Mouse (Mus musculus): ENCODE data around the gene Gngt2. TPM values are rescaled to one million over a fixed set of nuclear protein-coding genes. Genes with fewer than 3 reads are reported as not detected.
"Not testable (repeated sequence)": the region's sequence is repeated elsewhere in the genome, so short reads cannot be mapped to it uniquely, and the experiment has no call there.

Gngt2 gene
- polyA plus RNA-seq, 1 experiment from 2014 or later = 32.2 TPM

DNA sequence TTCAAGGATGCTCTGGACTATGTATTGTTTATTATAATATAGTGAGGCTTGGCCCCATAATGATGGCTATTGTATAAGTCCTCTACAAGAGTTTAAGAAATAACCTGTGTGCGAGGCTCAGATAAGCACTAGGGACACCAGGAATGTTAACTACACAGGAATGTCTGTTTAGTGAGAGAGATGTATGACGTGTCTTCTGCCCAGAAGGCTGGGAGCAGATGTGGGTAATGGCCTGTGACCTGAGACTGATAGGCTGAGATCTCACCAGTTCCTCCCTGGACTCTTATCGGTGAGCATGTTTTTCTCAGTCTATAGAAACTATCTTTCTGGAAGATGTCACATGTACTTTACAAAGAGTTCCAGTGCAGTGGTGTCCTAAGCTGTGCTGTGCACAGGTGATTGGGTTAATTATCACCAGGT, 23.1 kb downstream of the Gngt2 start:
- Histone ChIP-seq H3K4me2 (ENCODE audit: low read depth, low read length) (peak overlapping the region; percentile 75), H3K9ac (replicated peaks) (peak overlapping the region; percentile 67), H3K36me3 (replicated peaks; ENCODE audit: insufficient read depth, low read length) (no peaks in the 10 kb centered on the region), H3K4me1 (ENCODE audit: insufficient read depth) (peaks cover 8% of the 10 kb centered on the region), H3K4me3 (ENCODE audit: low read depth, low read length) (peak overlapping the region; percentile 61), H3K9me3 (ENCODE audit: low read length) (no peaks in the 10 kb centered on the region), H3K27ac (ENCODE audit: low read depth) (peak overlapping the region; percentile 95), H3K27me3 (ENCODE audit: insufficient read depth, low read length) (no peaks in the 10 kb centered on the region)
- DNase-seq (no peak), ATAC-seq (peak; percentile 16)
- TF ChIP-seq CTCF (IDR thresholded peaks at IDR 0.05; ENCODE audit: low read depth) (no peak), EP300 (IDR thresholded peaks at IDR 0.05; ENCODE audit: low read depth) (0 out of 2 replicates have a peak, but pooled peaks have one; percentile 27)
- WGBS (ENCODE audit: insufficient replicate concordance) = 22% methylated on average over 3 of the region's 3 CpGs

DNA sequence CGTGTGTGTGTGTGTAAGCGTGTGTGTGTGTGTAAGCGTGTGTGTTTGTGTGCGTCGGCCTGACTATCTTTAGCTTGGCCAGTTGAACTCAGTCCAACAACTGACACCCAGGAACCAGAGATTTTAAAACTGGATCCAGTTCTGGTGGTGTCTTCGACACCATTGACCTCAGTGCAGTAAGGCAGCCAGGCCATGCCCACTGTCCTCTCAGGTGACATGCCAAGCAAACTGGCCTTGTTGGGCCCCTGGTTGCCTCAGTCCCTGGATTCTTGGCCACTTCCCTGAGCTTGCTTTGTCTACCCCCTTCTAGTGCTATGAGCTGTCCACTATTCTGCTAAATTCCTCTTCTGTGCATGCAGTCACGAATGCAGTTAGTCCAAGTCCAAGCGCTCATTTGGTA, 24.4 kb downstream of the Gngt2 start:
- Histone ChIP-seq H3K36me3 (replicated peaks; ENCODE audit: insufficient read depth, low read length) (no peaks in the 10 kb centered on the region), H3K4me3 (ENCODE audit: low read depth, low read length) (no peak overlapping the region), H3K9ac (replicated peaks) (no peak overlapping the region), H3K27me3 (ENCODE audit: insufficient read depth, low read length) (no peaks in the 10 kb centered on the region), H3K4me2 (ENCODE audit: low read depth, low read length) (no peak overlapping the region), H3K27ac (ENCODE audit: low read depth) (no peak overlapping the region), H3K4me1 (ENCODE audit: insufficient read depth) (peaks cover 8% of the 10 kb centered on the region), H3K9me3 (ENCODE audit: low read length) (no peaks in the 10 kb centered on the region)
- TF ChIP-seq EP300 (IDR thresholded peaks at IDR 0.05; ENCODE audit: low read depth) = no peak
- no peak for TF ChIP-seq CTCF (IDR thresholded peaks at IDR 0.05; ENCODE audit: low read depth)
- ATAC-seq (no peak), DNase-seq (no peak)
- 86% methylated on average over 8 of the region's 8 CpGs for WGBS (ENCODE audit: insufficient replicate concordance)

DNA sequence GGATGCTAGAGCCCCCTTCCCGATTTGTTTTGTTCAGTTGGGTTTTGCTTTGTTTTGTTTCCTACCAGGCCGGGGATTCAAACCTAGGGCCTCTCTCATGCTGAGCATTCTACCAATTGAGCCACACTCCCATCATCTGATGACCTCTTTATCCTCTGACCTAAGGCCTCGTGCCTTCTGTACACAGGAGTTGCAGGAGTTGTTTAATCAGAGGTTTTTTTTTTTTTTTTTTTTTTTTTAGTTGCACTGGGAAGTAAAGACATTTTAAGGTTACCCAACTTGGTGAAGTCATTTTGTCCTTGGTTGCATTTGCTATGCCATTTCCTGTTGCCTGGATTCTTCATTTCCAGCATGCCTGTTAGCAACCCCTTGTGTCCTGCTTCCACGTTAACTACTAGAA, 32.4 kb downstream of the Gngt2 start:
- H3K27me3 ChIP-seq (ENCODE audit: insufficient read depth, low read length) = no peaks in the 10 kb centered on the region
- no peaks in the 10 kb centered on the region for H3K4me1 ChIP-seq (ENCODE audit: insufficient read depth)
- H3K9me3 ChIP-seq (ENCODE audit: low read length) = no peaks in the 10 kb centered on the region
- WGBS (ENCODE audit: insufficient replicate concordance) = 48% methylated on average over 4 of the region's 4 CpGs
- H3K4me2 ChIP-seq (ENCODE audit: low read depth, low read length) = no peak overlapping the region
- no peak overlapping the region for H3K9ac ChIP-seq (replicated peaks)
- DNase-seq (no peak), ATAC-seq (peak; percentile 49; the same call in 1 of the 2 replicates)
- no peak overlapping the region for H3K4me3 ChIP-seq (ENCODE audit: low read depth, low read length)
- no peaks in the 10 kb centered on the region for H3K36me3 ChIP-seq (replicated peaks; ENCODE audit: insufficient read depth, low read length)
- TF ChIP-seq CTCF (IDR thresholded peaks at IDR 0.05; ENCODE audit: low read depth) = no peak
- TF ChIP-seq EP300 (IDR thresholded peaks at IDR 0.05; ENCODE audit: low read depth) = no peak
- H3K27ac ChIP-seq (ENCODE audit: low read depth) = no peak overlapping the region

DNA sequence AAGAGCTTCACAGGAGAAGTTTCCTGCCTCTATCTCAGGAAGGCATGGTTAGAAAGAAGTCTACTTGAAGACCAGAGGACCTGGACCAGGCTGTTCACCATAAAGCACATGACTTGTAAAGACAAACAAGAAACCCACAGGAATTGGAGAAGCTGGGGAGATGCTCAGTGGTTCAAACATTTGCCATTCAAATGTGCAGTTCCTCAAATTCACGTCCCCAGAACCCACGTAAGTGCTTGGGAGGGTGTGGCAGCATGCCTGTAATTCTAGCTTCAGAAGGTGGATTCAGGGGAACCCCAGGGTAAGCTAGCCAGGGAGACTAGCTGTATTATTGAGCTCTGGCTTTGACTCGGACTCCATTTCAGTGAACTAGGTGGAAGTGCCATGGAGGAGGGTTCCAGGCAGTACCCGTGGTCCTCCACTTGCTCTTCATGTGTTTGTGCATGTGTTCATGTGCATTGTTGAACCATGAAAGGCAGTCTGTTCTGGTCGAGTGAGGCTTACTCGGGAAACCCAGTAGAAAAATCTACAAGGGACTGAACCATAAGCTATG, 33.0 kb downstream of the Gngt2 start:
- DNase-seq = no peak
- no peak overlapping the region for H3K9ac ChIP-seq (replicated peaks)
- H3K4me2 ChIP-seq (ENCODE audit: low read depth, low read length) = no peak overlapping the region
- WGBS (ENCODE audit: insufficient replicate concordance) = 58% methylated on average over 6 of the region's 6 CpGs
- no peaks in the 10 kb centered on the region for H3K36me3 ChIP-seq (replicated peaks; ENCODE audit: insufficient read depth, low read length)
- H3K4me1 ChIP-seq (ENCODE audit: insufficient read depth) = no peaks in the 10 kb centered on the region
- no peak overlapping the region for H3K27ac ChIP-seq (ENCODE audit: low read depth)
- no peak for ATAC-seq
- no peak overlapping the region for H3K4me3 ChIP-seq (ENCODE audit: low read depth, low read length)
- no peaks in the 10 kb centered on the region for H3K27me3 ChIP-seq (ENCODE audit: insufficient read depth, low read length)
- H3K9me3 ChIP-seq (ENCODE audit: low read length) = no peaks in the 10 kb centered on the region
- TF ChIP-seq CTCF (IDR thresholded peaks at IDR 0.05; ENCODE audit: low read depth) (no peak), EP300 (IDR thresholded peaks at IDR 0.05; ENCODE audit: low read depth) (no peak)

DNA sequence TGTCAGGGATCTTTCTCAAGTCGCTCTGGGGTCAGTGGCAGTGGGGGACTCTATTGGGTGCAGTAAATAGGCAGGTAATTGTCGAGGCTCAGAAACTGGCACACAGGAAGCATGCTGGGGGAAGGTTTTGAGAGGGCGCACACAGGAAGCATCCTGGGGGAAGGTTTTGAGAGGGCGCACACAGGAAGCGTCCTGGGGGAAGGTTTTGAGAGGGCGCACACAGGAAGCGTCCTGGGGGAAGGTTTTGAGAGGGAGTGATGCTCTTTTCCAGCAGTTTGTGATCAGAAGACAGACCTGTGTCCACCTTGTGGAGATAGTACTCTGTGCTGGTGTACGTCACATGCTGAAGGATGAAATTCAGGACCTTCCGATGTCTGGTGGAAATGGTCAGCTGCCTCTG, 38.8 kb downstream of the Gngt2 start:
- no peaks in the 10 kb centered on the region for H3K36me3 ChIP-seq (replicated peaks; ENCODE audit: insufficient read depth, low read length)
- H3K4me1 ChIP-seq (ENCODE audit: insufficient read depth) = no peaks in the 10 kb centered on the region
- ATAC-seq (no peak; the same call in 1 of the 2 replicates), DNase-seq (no peak)
- no peaks in the 10 kb centered on the region for H3K27me3 ChIP-seq (ENCODE audit: insufficient read depth, low read length)
- no peaks in the 10 kb centered on the region for H3K9me3 ChIP-seq (ENCODE audit: low read length)
- no peak overlapping the region for H3K4me3 ChIP-seq (ENCODE audit: low read depth, low read length)
- WGBS (ENCODE audit: insufficient replicate concordance) = 24% methylated on average over 9 of the region's 9 CpGs
- H3K27ac ChIP-seq (ENCODE audit: low read depth) = no peak overlapping the region
- TF ChIP-seq EP300 (IDR thresholded peaks at IDR 0.05; ENCODE audit: low read depth) (no peak), CTCF (IDR thresholded peaks at IDR 0.05; ENCODE audit: low read depth) (no peak)
- H3K4me2 ChIP-seq (ENCODE audit: low read depth, low read length) = no peak overlapping the region
- no peak overlapping the region for H3K9ac ChIP-seq (replicated peaks)

DNA sequence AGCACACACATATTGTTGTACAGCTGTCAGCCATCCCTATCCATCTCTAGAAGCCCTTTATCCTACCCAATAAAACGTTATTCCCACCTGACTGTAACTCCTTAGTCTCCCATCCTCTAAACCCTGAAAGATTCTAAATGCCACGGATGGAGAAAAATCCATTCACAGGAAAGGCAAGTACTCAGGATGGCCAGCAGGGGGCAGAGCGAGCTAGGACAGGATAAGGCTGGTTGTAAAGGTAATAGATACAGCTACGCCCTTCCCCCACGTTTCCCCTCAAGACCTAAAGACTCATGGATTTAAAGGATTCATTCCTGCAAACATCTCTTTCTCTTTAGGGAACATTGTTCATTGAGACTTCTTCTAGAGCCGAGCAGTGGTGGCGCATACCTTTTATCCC, 39.3 kb downstream of the Gngt2 start:
- H3K4me1 ChIP-seq (ENCODE audit: insufficient read depth) = no peaks in the 10 kb centered on the region
- no peak overlapping the region for H3K9ac ChIP-seq (replicated peaks)
- H3K4me2 ChIP-seq (ENCODE audit: low read depth, low read length) = no peak overlapping the region
- TF ChIP-seq CTCF (IDR thresholded peaks at IDR 0.05; ENCODE audit: low read depth) (peak; percentile 93), EP300 (IDR thresholded peaks at IDR 0.05; ENCODE audit: low read depth) (no peak)
- ATAC-seq (no peak), DNase-seq (peak; percentile 81)
- no peak overlapping the region for H3K4me3 ChIP-seq (ENCODE audit: low read depth, low read length)
- no peaks in the 10 kb centered on the region for H3K9me3 ChIP-seq (ENCODE audit: low read length)
- no peaks in the 10 kb centered on the region for H3K36me3 ChIP-seq (replicated peaks; ENCODE audit: insufficient read depth, low read length)
- no peak overlapping the region for H3K27ac ChIP-seq (ENCODE audit: low read depth)
- 21% methylated on average over 7 of the region's 7 CpGs for WGBS (ENCODE audit: insufficient replicate concordance)
- no peaks in the 10 kb centered on the region for H3K27me3 ChIP-seq (ENCODE audit: insufficient read depth, low read length)

DNA sequence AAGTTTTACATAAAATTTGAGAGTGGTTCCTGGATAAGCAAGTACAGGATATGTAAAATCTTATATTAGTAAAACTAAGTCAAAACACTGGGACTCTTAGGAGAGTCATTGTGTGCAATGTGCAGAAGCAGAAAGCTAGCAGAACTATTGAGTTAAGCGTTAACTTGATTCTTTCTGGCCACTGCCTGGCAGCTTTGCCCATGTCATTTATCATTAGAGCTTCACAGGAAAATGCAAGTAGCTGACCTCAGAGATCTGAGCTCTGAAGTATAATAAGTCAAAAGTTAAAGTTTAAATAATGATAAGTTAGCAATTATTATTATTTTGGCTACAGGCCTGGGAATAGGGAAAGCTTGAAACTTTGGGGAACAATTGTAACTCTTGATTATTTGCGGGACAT, 42.8 kb downstream of the Gngt2 start:
- 84% methylated on average over 2 of the region's 2 CpGs for WGBS (ENCODE audit: insufficient replicate concordance)
- H3K4me1 ChIP-seq (ENCODE audit: insufficient read depth); H3K4me2 ChIP-seq (ENCODE audit: low read depth, low read length): not testable (repeated sequence)

More for the DNA sequence above, 42.8 kb downstream of the Gngt2 start:
- not testable (repeated sequence) for ATAC-seq; H3K27ac ChIP-seq (ENCODE audit: low read depth); H3K27me3 ChIP-seq (ENCODE audit: insufficient read depth, low read length); DNase-seq; H3K9me3 ChIP-seq (ENCODE audit: low read length); H3K4me3 ChIP-seq (ENCODE audit: low read depth, low read length); H3K36me3 ChIP-seq (replicated peaks; ENCODE audit: insufficient read depth, low read length); H3K9ac ChIP-seq (replicated peaks)

All from liver, postnatal 0 days (tissue).